Mouse (Mus musculus): ENCODE data around the gene D130043K22Rik. TPM values are rescaled to one million over a fixed set of nuclear protein-coding genes. Genes with fewer than 3 reads are reported as not detected.

Gene D130043K22Rik
- polyA plus RNA-seq, 1 experiment from 2014 or later: 0.27 TPM

DNA sequence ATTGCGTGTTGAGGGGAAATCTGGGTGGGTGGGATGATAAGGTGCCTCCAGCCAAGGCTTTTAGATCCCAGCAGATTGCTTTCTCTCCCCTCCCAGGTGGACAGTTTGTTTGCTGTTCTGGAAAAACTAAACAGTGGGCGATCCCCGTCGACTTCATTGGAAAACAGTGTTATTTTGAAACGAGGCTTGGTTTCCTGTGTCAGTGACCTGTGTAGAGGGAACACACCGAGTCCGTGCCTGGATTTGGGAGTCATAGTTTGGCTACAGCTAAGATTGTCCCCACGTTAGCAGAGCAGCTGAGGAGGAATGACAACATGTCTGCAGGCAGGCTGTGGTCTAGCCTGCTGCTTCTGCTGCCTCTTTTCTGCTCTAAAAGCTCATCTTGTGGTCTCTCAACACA, 98.4 kb downstream of the D130043K22Rik start:
- Histone ChIP-seq H3K9ac (ENCODE audit: low read depth, low read length) (peak overlapping the region; percentile 24; the same call in 1 of the 2 replicates), H3K4me2 (ENCODE audit: low read depth, low read length) (peak overlapping the region; percentile 44), H3K4me1 (ENCODE audit: control insufficient read depth, low read depth, low read length) (no peaks in the 10 kb centered on the region), H3K27me3 (ENCODE audit: control insufficient read depth, insufficient read depth, low read depth, low read length) (peaks cover 5% of the 10 kb centered on the region), H3K4me3 (ENCODE audit: low read depth, low read length) (peak overlapping the region; percentile 35), H3K9me3 (replicated peaks; ENCODE audit: control insufficient read depth, low read length) (no peaks in the 10 kb centered on the region), H3K36me3 (ENCODE audit: control insufficient read depth, insufficient read depth) (no peaks in the 10 kb centered on the region), H3K27ac (ENCODE audit: low read length) (peak overlapping the region; percentile 75)
- peak; percentile 44; the same call in 1 of the 2 replicates for ATAC-seq (ENCODE audit: low read depth)
- 45% methylated on average over 8 of the region's 8 CpGs for WGBS (ENCODE audit: insufficient replicate concordance)

DNA sequence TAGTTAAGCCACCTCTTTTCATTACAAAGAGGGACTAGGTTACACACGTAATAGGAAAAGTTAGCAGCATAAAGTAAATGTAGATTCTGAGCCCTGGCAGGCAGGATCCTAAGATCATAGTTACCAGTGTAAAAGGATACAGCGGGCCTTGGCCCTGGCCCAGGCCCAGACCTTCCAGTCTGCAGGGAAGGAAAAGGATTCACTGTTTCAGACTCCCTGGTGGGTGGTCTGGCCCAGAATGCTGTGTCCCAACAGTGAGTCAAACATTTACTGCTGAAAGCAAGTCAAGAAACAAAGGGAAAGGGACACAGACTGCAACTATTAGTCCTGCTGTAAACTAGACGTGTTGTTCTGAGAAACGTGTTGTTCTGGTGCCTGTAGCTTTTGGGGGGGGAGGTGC, 100.6 kb downstream of the D130043K22Rik start:
- Histone ChIP-seq H3K27me3 (ENCODE audit: control insufficient read depth, insufficient read depth, low read depth, low read length) (no peaks in the 10 kb centered on the region; the same call in 1 of the 2 replicates), H3K27ac (ENCODE audit: low read length) (0 out of 2 replicates have a peak overlapping the region, but pooled peaks have one; percentile 41), H3K4me1 (ENCODE audit: control insufficient read depth, low read depth, low read length) (no peaks in the 10 kb centered on the region; the same call in 1 of the 2 replicates), H3K4me3 (ENCODE audit: low read depth, low read length) (peak overlapping the region; percentile 24; the same call in 1 of the 2 replicates), H3K36me3 (ENCODE audit: control insufficient read depth, insufficient read depth) (no peaks in the 10 kb centered on the region), H3K9me3 (replicated peaks; ENCODE audit: control insufficient read depth, low read length) (no peaks in the 10 kb centered on the region), H3K4me2 (ENCODE audit: low read depth, low read length) (0 out of 2 replicates have a peak overlapping the region, but pooled peaks have one; percentile 10), H3K9ac (ENCODE audit: low read depth, low read length) (no peak overlapping the region)
- WGBS (ENCODE audit: insufficient replicate concordance): 36% methylated on average over 4 of the region's 4 CpGs
- no peak for ATAC-seq (ENCODE audit: low read depth)

DNA sequence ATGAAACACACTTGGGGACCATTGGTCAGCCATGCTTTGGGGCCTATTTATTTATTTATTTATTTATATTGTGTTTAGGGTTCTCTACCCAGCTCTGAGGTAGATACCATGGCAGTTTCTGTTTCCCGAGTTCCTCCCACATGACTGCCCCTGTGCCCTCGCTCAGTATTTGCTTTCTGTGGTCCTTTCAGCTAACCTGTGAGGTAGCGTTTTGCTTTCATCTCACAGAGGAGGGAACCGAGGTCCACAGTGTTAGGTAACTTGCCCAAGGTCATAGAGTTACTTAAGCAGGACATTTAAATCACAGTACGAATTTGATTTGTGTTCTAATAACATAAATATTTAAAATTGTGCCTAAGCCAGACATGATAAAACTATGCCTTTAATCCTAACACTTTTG, 102.2 kb downstream of the D130043K22Rik start:
- Histone ChIP-seq H3K27me3 (ENCODE audit: control insufficient read depth, insufficient read depth, low read depth, low read length) (no peaks in the 10 kb centered on the region; the same call in 1 of the 2 replicates), H3K4me2 (ENCODE audit: low read depth, low read length) (no peak overlapping the region), H3K36me3 (ENCODE audit: control insufficient read depth, insufficient read depth) (no peaks in the 10 kb centered on the region), H3K4me1 (ENCODE audit: control insufficient read depth, low read depth, low read length) (no peaks in the 10 kb centered on the region; the same call in 1 of the 2 replicates), H3K9ac (ENCODE audit: low read depth, low read length) (no peak overlapping the region), H3K27ac (ENCODE audit: low read length) (peak overlapping the region; percentile 41), H3K9me3 (replicated peaks; ENCODE audit: control insufficient read depth, low read length) (no peaks in the 10 kb centered on the region), H3K4me3 (ENCODE audit: low read depth, low read length) (no peak overlapping the region)
- ATAC-seq (ENCODE audit: low read depth): peak; percentile 73
- 40% methylated on average over 5 of the region's 5 CpGs for WGBS (ENCODE audit: insufficient replicate concordance)

DNA sequence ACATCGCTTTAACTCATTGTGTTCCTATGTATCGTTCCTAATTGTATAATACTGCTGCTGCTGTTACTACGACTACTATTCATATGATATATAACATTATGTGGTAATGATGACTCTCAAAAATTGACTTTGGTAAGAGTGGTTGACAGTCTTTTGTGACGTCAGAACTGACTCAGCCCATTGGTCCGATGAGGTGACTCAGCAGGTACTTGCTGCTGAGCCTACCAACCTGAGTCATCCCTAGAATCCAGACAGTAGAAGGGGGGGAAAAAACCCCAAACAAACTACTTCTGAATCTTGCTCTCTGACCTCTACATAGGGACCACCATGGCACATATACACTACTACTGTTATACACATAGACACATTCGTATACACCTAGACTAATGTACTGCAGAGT, 103.9 kb downstream of the D130043K22Rik start:
- no peaks in the 10 kb centered on the region for H3K27me3 ChIP-seq (ENCODE audit: control insufficient read depth, insufficient read depth, low read depth, low read length)
- no peak overlapping the region for H3K9ac ChIP-seq (ENCODE audit: low read depth, low read length)
- no peak overlapping the region for H3K4me2 ChIP-seq (ENCODE audit: low read depth, low read length)
- no peak for ATAC-seq (ENCODE audit: low read depth)
- no peaks in the 10 kb centered on the region for H3K9me3 ChIP-seq (replicated peaks; ENCODE audit: control insufficient read depth, low read length)
- 69% methylated on average over 6 of the region's 6 CpGs for WGBS (ENCODE audit: insufficient replicate concordance)
- H3K4me3 ChIP-seq (ENCODE audit: low read depth, low read length): no peak overlapping the region
- no peaks in the 10 kb centered on the region for H3K36me3 ChIP-seq (ENCODE audit: control insufficient read depth, insufficient read depth)
- H3K27ac ChIP-seq (ENCODE audit: low read length): no peak overlapping the region
- no peaks in the 10 kb centered on the region; the same call in none of the 2 replicates for H3K4me1 ChIP-seq (ENCODE audit: control insufficient read depth, low read depth, low read length)

Other genes starting within 250 kb of the D130043K22Rik start
- not detected in 2 replicates for gene Armh2, start 103.9 kb upstream of the D130043K22Rik start, polyA plus RNA-seq (2015; fragmentation: Nextera tagmentation; extraction: Ambion mirVana)
- 82.5 and 101 TPM in 2 replicates for gene Gmnn, start 83.2 kb upstream of the D130043K22Rik start, polyA plus RNA-seq (2015; fragmentation: Nextera tagmentation; extraction: Ambion mirVana)
- 7.6 and 8.9 TPM in 2 replicates for gene BC005537, start 43.5 kb upstream of the D130043K22Rik start, polyA plus RNA-seq (2015; fragmentation: Nextera tagmentation; extraction: Ambion mirVana)
- gene Acot13, start 13.6 kb upstream of the D130043K22Rik start, polyA plus RNA-seq (2015; fragmentation: Nextera tagmentation; extraction: Ambion mirVana): 56.0 and 56.9 TPM in 2 replicates
- gene Tdp2, start 13.5 kb upstream of the D130043K22Rik start, polyA plus RNA-seq (2015; fragmentation: Nextera tagmentation; extraction: Ambion mirVana): 19.6 and 22.3 TPM in 2 replicates
- 3.7 and 4.3 TPM in 2 replicates for gene Aldh5a1, start 92.5 kb downstream of the D130043K22Rik start, polyA plus RNA-seq (2015; fragmentation: Nextera tagmentation; extraction: Ambion mirVana)
- 20.5 and 24.5 TPM in 2 replicates for gene Gpld1, start 98.0 kb downstream of the D130043K22Rik start, polyA plus RNA-seq (2015; fragmentation: Nextera tagmentation; extraction: Ambion mirVana)
- gene Mrs2, start 175.2 kb downstream of the D130043K22Rik start, polyA plus RNA-seq (2015; fragmentation: Nextera tagmentation; extraction: Ambion mirVana): 5.7 and 6.0 TPM in 2 replicates
- gene Dcdc2a, start 210.9 kb downstream of the D130043K22Rik start, polyA plus RNA-seq (2015; fragmentation: Nextera tagmentation; extraction: Ambion mirVana): 0.51 TPM in 2 replicates